Mouse (Mus musculus) cerebellum, adult 9-11 months (tissue): ENCODE results near the gene Gucy2c.

Experiments used
- DNase-seq: peaks from one replicate; pipeline ENCODE4 v3.0.0; 2022

The Gucy2c gene

GRCm38 (mm10) chr6:136660831-136661705 is 120.5 kb downstream of the Gucy2c start:
- DNase-seq = no peak

- DNase-seq = no peak
These were observed 122.3 kb downstream of the Gucy2c start for GRCm38 (mm10) chr6:136659226-136659625.

- DNase-seq = no peak
These were observed 123.3 kb downstream of the Gucy2c start for GRCm38 (mm10) chr6:136658303-136658702.

GRCm38 (mm10) chr6:136655786-136656185 is 125.8 kb downstream of the Gucy2c start:
- no peak for DNase-seq

GRCm38 (mm10) chr6:136654470-136654869 is 127.1 kb downstream of the Gucy2c start:
- no peak for DNase-seq

- DNase-seq = no peak
These were observed 128.2 kb downstream of the Gucy2c start for GRCm38 (mm10) chr6:136653331-136653730.

GRCm38 (mm10) chr6:136650664-136651063 is 130.9 kb downstream of the Gucy2c start:
- DNase-seq = no peak

GRCm38 (mm10) chr6:136647455-136647861 is 134.1 kb downstream of the Gucy2c start:
- DNase-seq = no peak
